Mouse (Mus musculus) ES-E14 (cell line): ENCODE data around the gene Fam240a.

ENCODE experiments used
- CHD2 ChIP-seq: IDR thresholded peaks from 2 replicates; pipeline ENCODE4 v1.6.1; 2014; ENCODE audit warnings: mild to moderate bottlenecking, low read depth, low read length, inconsistent platforms
- HCFC1 ChIP-seq: IDR thresholded peaks from 2 replicates; pipeline ENCODE4 v1.6.1; 2012; ENCODE audit warnings: low read length, inconsistent platforms, borderline replicate concordance; ENCODE audit not compliant: insufficient read depth
- MAFK ChIP-seq: IDR thresholded peaks from 2 replicates; pipeline ENCODE4 v1.6.1; 2014; ENCODE audit warnings: mild to moderate bottlenecking, low read depth, low read length, inconsistent platforms; ENCODE audit not compliant: insufficient read depth
- ZC3H11A ChIP-seq: IDR thresholded peaks from 2 replicates; pipeline ENCODE4 v1.6.1; 2012; ENCODE audit warnings: low read depth, mild to moderate bottlenecking, inconsistent platforms, low read length, borderline replicate concordance
- ZNF384 ChIP-seq: IDR thresholded peaks from 2 replicates; pipeline ENCODE4 v1.6.1; 2012; ENCODE audit warnings: low read depth, low read length, inconsistent platforms

- TF ChIP-seq ZC3H11A, result no peak
- no peak for TF ChIP-seq HCFC1
- no peak for TF ChIP-seq MAFK
- no peak for TF ChIP-seq CHD2
- no peak for TF ChIP-seq ZNF384
These were observed 9.3 kb downstream of the Fam240a start for GRCm38 (mm10) chr9:110907201-110907837.
